Mouse (Mus musculus) adrenal gland, adult 2 months (tissue): ENCODE data around the gene Gramd2. TPM values are rescaled to one million over a fixed set of nuclear protein-coding genes. Genes with fewer than 3 reads are reported as not detected.

Experiments
- DNase-seq: peaks from one replicate; pipeline ENCODE4 v3.0.0; 2021
- polyA plus RNA-seq: library from polyadenylated mRNA; depleted of rRNA; stranded (reverse); fragments of >200 nt; gene quantifications from 2 replicates; pipeline ENCODE4 v1.2.3, GENCODE M21; 2012
- total RNA-seq, 2 experiments: library from RNA; stranded (reverse); gene quantifications; 2 replicates each; pipeline ENCODE4 v1.2.3; 2021

Gene Gramd2
- total and polyA plus RNA-seq, 3 experiments = 0.09 to 0.40 TPM; not detected in 1

- no peak for DNase-seq
These were observed 11.5 kb upstream of the Gramd2 start for GRCm38 (mm10) chr9:59668473-59668872.

GRCm38 (mm10) chr9:59669172-59669571, 10.8 kb upstream of the Gramd2 start:
- no peak for DNase-seq

- DNase-seq = no peak
These were observed 7.6 kb upstream of the Gramd2 start for GRCm38 (mm10) chr9:59672195-59672894.

GRCm38 (mm10) chr9:59673427-59673826, 6.5 kb upstream of the Gramd2 start:
- DNase-seq = no peak

- DNase-seq = no peak
These were observed 4.3 kb upstream of the Gramd2 start for GRCm38 (mm10) chr9:59675598-59675997.

- no peak for DNase-seq
These were observed 1.6 kb upstream of the Gramd2 start for GRCm38 (mm10) chr9:59678313-59678712.

GRCm38 (mm10) chr9:59680534-59680875, 561 bp downstream of the Gramd2 start:
- no peak for DNase-seq

GRCm38 (mm10) chr9:59684020-59684419, 4.1 kb downstream of the Gramd2 start:
- no peak for DNase-seq

- DNase-seq = no peak
These were observed 7.6 kb downstream of the Gramd2 start for GRCm38 (mm10) chr9:59687416-59688046.

GRCm38 (mm10) chr9:59691635-59692094, 11.7 kb downstream of the Gramd2 start:
- peak; percentile 89 for DNase-seq

GRCm38 (mm10) chr9:59692145-59692544, 12.2 kb downstream of the Gramd2 start:
- DNase-seq = peak; percentile 58

- no peak for DNase-seq
These were observed 14.9 kb downstream of the Gramd2 start for GRCm38 (mm10) chr9:59694571-59695450.

- no peak for DNase-seq
These were observed 15.5 kb downstream of the Gramd2 start for GRCm38 (mm10) chr9:59695451-59695813.

- DNase-seq = no peak
These were observed 16.4 kb downstream of the Gramd2 start for GRCm38 (mm10) chr9:59696381-59696780.

GRCm38 (mm10) chr9:59701094-59701493, 21.1 kb downstream of the Gramd2 start:
- DNase-seq = no peak

GRCm38 (mm10) chr9:59703099-59703498, 23.2 kb downstream of the Gramd2 start:
- no peak for DNase-seq

- no peak for DNase-seq
These were observed 27.2 kb downstream of the Gramd2 start for GRCm38 (mm10) chr9:59706850-59707825.

- DNase-seq = no peak
These were observed 29.3 kb downstream of the Gramd2 start for GRCm38 (mm10) chr9:59709225-59709624.

- DNase-seq = no peak
These were observed 36.4 kb downstream of the Gramd2 start for GRCm38 (mm10) chr9:59716275-59716898.

- no peak for DNase-seq
These were observed 38.3 kb downstream of the Gramd2 start for GRCm38 (mm10) chr9:59718237-59718636.

GRCm38 (mm10) chr9:59721144-59721543, 41.2 kb downstream of the Gramd2 start:
- no peak for DNase-seq
